Mouse (Mus musculus) cerebellum, postnatal 4 days (tissue): ENCODE data around the gene Nol3.

Experiments
- DNase-seq, 2 experiments: peaks; one replicate each; pipeline ENCODE4 v3.0.0; 2022; ENCODE audit warnings: low spot score in 2 of 2, mixed read lengths in 1 of 2

The Nol3 gene

GRCm38 (mm10) chr8:105308428-105308827, 32.5 kb downstream of the Nol3 start:
- no peak for DNase-seq

DNA sequence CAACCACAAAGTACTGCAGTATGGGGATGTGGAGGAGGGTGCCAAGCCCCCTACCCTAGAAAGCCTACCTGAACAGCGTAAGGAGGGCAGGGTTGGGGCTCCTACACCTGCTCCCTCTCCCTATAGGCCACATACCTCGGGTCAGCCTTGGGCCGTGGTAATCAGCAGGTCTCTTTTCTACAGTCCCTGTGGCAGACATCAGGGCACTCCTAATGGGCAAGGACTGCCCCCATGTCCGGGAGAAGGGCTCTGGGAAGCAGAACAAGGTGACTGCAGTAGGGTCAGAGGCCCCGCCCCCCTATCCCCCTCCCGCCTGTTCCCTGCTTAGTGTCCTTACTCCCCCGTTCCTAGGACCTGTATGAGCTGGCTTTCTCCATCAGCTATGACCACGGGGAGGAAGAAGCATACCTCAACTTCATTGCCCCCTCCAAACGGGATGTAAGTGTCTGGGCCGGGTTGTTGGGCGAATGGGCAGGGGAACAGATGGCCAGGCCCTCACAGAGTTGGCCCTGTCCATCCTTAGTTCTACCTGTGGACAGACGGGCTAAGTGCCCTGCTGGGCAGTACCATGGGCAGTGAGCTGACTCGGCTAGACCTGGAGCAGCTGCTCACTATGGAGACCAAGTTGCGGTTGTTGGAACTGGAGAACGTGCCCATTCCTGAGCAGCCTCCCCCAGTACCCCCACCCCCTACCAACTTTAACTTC, 33.4 kb downstream of the Nol3 start:
- no peak for DNase-seq

DNA sequence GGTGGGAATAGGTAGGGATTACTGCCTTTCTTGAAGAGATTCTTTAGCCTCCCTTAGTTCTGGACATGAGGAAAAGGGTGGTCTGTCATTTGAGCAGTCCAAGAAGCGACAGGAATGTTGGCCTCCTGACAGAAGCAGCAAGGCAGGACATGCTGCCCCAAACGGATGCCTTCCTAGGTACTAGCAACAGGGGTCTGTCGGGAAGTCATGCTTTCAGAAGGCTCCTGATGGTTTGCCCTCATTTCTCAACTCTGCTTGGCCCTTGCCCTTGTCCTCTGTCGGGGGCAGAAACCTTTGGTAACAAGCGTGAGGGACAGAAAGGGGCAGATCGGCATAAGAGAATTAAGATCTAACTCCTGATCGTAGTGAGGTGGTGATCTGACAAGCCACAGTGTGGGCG, 34.2 kb downstream of the Nol3 start:
- DNase-seq: no peak

GRCm38 (mm10) chr8:105311718-105312117, 35.8 kb downstream of the Nol3 start:
- DNase-seq: no peak

GRCm38 (mm10) chr8:105312891-105313481, 37.0 kb downstream of the Nol3 start:
- no peak for DNase-seq

GRCm38 (mm10) chr8:105313622-105314402, 37.9 kb downstream of the Nol3 start:
- DNase-seq: no peak

GRCm38 (mm10) chr8:105315073-105315769, 39.3 kb downstream of the Nol3 start:
- no peak for DNase-seq

- no peak for DNase-seq
Measured at GRCm38 (mm10) chr8:105317941-105318340, 42.0 kb downstream of the Nol3 start.

DNA sequence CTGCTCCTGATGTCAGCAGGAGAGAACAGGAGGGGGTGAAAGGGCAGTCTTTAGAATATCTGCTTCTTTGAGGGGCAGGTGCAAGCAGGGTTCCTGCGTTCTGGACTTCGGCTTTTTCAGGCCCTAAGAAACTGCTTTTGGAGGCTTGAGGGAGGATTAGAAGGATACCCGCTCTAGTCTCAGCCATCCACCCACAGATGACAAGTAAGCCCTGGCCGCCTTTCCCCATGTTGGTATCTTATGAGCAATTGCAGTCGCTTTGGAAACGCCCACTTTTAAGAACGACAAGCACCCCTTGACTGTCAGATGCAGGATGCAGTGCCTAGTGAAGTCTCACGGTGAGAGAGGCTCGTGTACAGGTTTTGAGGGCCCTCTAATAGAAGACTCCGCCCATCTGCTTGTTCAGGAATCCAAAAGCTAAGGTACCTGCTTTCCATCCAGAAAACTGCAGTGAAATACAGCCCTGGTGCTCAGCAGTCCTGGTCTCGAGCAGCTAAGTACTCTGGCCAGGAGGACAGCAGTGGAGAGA, 42.8 kb downstream of the Nol3 start:
- DNase-seq: no peak

GRCm38 (mm10) chr8:105323183-105323582, 47.2 kb downstream of the Nol3 start:
- no peak for DNase-seq

- DNase-seq: no peak
Measured at GRCm38 (mm10) chr8:105325641-105326093, 49.7 kb downstream of the Nol3 start.

GRCm38 (mm10) chr8:105326141-105326672, 50.3 kb downstream of the Nol3 start, which contains the start of the genes Lrrc29 and Tmem208:
Lrrc29 (minus strand) TSS chr8:105326278.
Tmem208 (plus strand) TSS chr8:105326354.
- DNase-seq: peak; percentile 95 to 96

- DNase-seq: no peak
Measured at GRCm38 (mm10) chr8:105326968-105327367, 51.0 kb downstream of the Nol3 start.

DNA sequence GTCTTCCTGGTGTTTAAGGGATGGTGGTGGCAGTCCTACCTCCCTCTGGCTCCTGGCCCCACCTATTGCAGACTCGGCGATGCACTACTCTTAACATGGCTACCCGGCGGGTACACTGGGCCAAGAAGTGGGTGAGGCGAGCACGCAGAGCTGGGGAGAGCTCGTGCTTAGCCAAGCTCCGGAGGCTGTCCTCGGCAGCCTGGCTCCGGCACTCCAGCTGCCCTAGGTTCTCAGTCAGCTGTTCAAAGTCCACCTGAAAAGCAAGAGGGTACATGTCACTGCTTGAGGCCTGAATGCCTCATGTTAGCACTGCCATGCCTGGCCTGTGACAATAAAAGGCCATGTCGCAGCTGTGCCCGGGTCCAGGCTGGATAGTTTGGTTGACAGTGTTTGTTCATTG, 54.4 kb downstream of the Nol3 start:
- no peak for DNase-seq

DNA sequence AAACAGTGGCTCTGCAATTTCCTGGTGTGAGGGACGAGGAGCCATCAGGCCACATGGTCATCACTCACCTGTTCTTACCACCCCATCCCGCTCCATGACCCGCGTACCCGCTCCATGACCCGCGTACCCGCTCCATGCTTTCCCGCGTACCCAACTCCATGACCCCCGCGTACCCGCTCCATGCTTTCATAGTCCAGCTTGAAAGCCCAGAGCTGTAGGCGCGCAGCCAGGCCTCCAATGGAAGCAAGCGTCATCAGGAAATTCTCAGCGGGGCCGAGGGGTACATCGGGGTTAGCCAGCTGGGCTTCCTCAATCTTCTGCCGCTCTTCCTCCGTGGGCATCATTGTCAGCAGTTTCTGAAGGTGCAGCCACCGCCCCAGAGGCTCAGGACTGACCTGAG, 55.5 kb downstream of the Nol3 start:
- no peak for DNase-seq
